Mouse (Mus musculus): ENCODE measurements around the gene Mepe.

- TF ChIP-seq POLR2A (IDR thresholded peaks at IDR 0.05; ENCODE audit: low read depth, low read length): no peak
- no peak for TF ChIP-seq CTCF (IDR thresholded peaks at IDR 0.05; ENCODE audit: extremely low read depth, insufficient read depth, insufficient read length, insufficient replicate concordance)
Observed at GRCm38 (mm10) chr5:104380574-104380973, 55.4 kb downstream of the Mepe start.

All from spleen, adult 2 months (tissue).